Mouse (Mus musculus) C2C12 (cell line): ENCODE measurements around the gene Rai14. TPM values are rescaled to one million over a fixed set of nuclear protein-coding genes. Genes with fewer than 3 reads are reported as not detected.

Experiments used
- H3K27me3 ChIP-seq: one replicate; pipeline ENCODE4 v1.6.1; 2011; ENCODE audit not compliant: control insufficient read depth, insufficient read depth, insufficient read length
- H3K36me3 ChIP-seq: one replicate; pipeline ENCODE4 v1.6.1; 2011; ENCODE audit not compliant: control insufficient read depth, insufficient read depth
- H3K4me3 ChIP-seq: one replicate; pipeline ENCODE4 v1.5.1; 2011; ENCODE audit warnings: mild to moderate bottlenecking, control low read depth; ENCODE audit not compliant: poor library complexity, insufficient read depth, severe bottlenecking
- H3K79me2 ChIP-seq: one replicate; pipeline ENCODE4 v1.6.1; 2011; ENCODE audit not compliant: control insufficient read depth, insufficient read depth
- H3K79me3 ChIP-seq: one replicate; pipeline ENCODE4 v1.6.1; 2011; ENCODE audit warnings: low read depth, control low read depth
- H3ac ChIP-seq: one replicate; pipeline ENCODE3; 2011; ENCODE audit warnings: low read depth; ENCODE audit not compliant: control insufficient read depth, insufficient read length
- CEBPB ChIP-seq: IDR thresholded peaks from one replicate; pipeline ENCODE4 v1.6.1; 2011; ENCODE audit warnings: low read depth, mild to moderate bottlenecking, control low read depth, moderate library complexity
- CTCF ChIP-seq: IDR thresholded peaks from one replicate; pipeline ENCODE4 v1.5.1; 2011; ENCODE audit not compliant: control insufficient read depth, insufficient read depth, insufficient read length
- FOSL1 ChIP-seq: IDR thresholded peaks from one replicate; pipeline ENCODE4 v1.8.0; 2011; ENCODE audit warnings: mild to moderate bottlenecking, low read length; ENCODE audit not compliant: poor library complexity, insufficient read depth, severe bottlenecking
- MAX ChIP-seq: IDR thresholded peaks from one replicate; pipeline ENCODE4 v1.6.1; 2011; ENCODE audit warnings: mild to moderate bottlenecking, control low read depth
- MYOD1 ChIP-seq: IDR thresholded peaks from one replicate; pipeline ENCODE4 v1.6.1; 2011; ENCODE audit warnings: low read depth; ENCODE audit not compliant: control insufficient read depth, insufficient read length
- MYOG ChIP-seq: IDR thresholded peaks from one replicate; pipeline ENCODE4 v1.6.1; 2011; ENCODE audit not compliant: control insufficient read depth, insufficient read length; ENCODE audit errors: extremely low read depth
- USF1 ChIP-seq: IDR thresholded peaks from one replicate; pipeline ENCODE4 v1.6.1; 2011; ENCODE audit warnings: low read depth, mild to moderate bottlenecking, control low read depth, moderate library complexity
- polyA plus RNA-seq: library from polyadenylated mRNA; unstranded; fragments of >200 nt; fragmentation: generic; extraction: Trizol; gene quantifications from one replicate; pipeline ENCODE4 v1.2.1, GENCODE M21; 2012; ENCODE audit warnings: missing spikeins

The Rai14 gene
- polyA plus RNA-seq, 1 experiment, result 55.1 TPM

DNA sequence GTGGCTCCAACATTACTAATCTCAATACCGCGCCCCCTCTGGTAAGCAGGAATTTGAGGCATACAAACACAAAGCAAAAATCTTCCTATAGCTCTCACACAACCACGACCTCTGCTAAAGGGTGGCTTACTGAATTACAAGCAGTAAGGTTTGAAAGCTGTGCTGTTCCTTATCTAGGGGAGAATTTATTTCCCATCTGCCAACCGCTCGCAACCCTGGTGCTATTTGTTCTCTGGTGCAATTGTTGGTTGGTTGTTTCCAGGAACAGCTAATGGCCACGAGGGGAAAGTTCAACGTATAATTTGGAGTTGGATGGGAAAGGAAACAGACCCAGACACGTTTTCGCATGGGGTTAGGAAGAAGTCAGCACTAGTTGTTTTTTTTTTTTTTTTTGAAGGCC, 81.8 kb downstream of the Rai14 start:
- Histone ChIP-seq H3K4me3 (no peak overlapping the region), H3K36me3 (peaks cover 62% of the 10 kb centered on the region), H3ac (no peak overlapping the region), H3K79me3 (peaks cover 23% of the 10 kb centered on the region), H3K79me2 (peaks cover 63% of the 10 kb centered on the region), H3K27me3 (no peaks in the 10 kb centered on the region)
- no peak for TF ChIP-seq MYOG
- no peak for TF ChIP-seq USF1
- no peak for TF ChIP-seq CTCF
- no peak for TF ChIP-seq MYOD1
- no peak for TF ChIP-seq FOSL1
- no peak for TF ChIP-seq CEBPB
- TF ChIP-seq MAX, result no peak

DNA sequence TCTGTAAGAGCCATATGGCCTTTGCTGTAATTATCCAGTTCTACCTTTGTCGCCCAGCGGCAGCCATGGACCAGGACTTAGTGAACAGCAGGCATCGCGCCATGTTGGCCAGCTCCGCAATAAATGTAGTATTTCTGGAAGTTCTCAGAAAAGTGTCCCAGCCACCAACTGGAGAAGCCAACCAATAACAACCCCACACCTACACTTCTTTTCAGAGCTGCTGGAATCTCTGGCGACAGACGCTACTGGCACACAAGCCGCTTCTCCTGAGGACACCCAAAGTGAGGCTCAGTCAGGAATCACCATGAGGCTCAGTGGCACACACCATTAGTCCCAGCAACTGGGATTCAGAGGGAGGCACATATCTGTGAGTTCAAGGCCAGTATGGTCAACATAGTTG, 82.4 kb downstream of the Rai14 start:
- H3K27me3 ChIP-seq, result no peaks in the 10 kb centered on the region
- peaks cover 66% of the 10 kb centered on the region for H3K36me3 ChIP-seq
- peaks cover 19% of the 10 kb centered on the region for H3K79me3 ChIP-seq
- no peak overlapping the region for H3ac ChIP-seq
- TF ChIP-seq USF1 (no peak), CTCF (no peak), FOSL1 (no peak), MYOD1 (no peak), CEBPB (no peak), MAX (no peak), MYOG (no peak)
- peaks cover 63% of the 10 kb centered on the region for H3K79me2 ChIP-seq
- H3K4me3 ChIP-seq, result no peak overlapping the region

DNA sequence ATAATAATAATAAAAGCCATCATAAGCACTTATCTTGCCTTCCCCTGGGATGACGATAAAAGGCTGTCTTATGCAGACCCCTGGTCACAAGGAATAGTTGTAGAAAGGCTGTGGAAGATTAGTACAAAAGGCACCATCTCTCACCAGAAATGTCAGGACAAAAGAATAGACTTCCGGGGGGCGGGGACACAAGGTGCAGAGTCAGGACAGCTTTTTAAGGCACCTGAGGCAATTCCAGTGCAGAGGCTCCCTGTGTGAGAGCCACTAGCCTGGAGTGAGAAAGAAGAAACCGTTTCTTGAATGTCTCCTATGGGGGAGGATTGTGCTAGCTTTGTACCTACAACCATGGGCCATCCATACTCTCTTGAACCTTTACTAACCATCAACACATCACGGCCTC, 82.9 kb downstream of the Rai14 start:
- no peaks in the 10 kb centered on the region for H3K27me3 ChIP-seq
- peaks cover 60% of the 10 kb centered on the region for H3K79me2 ChIP-seq
- H3K36me3 ChIP-seq, result peaks cover 66% of the 10 kb centered on the region
- H3ac ChIP-seq, result no peak overlapping the region
- no peak overlapping the region for H3K4me3 ChIP-seq
- peaks cover 16% of the 10 kb centered on the region for H3K79me3 ChIP-seq
- TF ChIP-seq MYOG (no peak), CTCF (no peak), MYOD1 (no peak), FOSL1 (no peak), MAX (no peak), CEBPB (no peak), USF1 (no peak)

DNA sequence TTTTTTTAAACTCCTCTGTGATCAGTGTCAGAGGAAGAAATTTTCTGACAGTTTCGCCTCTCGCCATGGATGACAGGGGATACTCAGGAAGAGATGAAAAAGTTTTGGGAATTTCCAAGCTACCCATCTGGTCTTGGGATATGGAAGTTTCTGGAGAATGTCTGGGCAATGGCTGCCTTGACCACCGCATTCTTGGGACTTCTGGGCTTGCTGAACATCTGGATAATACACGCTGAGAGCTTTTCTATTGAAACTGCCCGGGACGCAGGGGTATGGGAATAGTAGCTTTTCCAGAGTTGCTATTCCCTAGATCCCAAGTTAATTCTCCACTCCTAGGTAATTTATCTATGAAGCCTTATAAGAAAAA, 85.5 kb downstream of the Rai14 start:
- no peak overlapping the region for H3ac ChIP-seq
- H3K27me3 ChIP-seq, result no peaks in the 10 kb centered on the region
- H3K4me3 ChIP-seq, result no peak overlapping the region
- TF ChIP-seq CTCF (no peak), MAX (no peak), USF1 (no peak), MYOD1 (no peak), MYOG (no peak), FOSL1 (no peak)
- peaks cover 80% of the 10 kb centered on the region for H3K36me3 ChIP-seq
- peaks cover 7% of the 10 kb centered on the region for H3K79me3 ChIP-seq
- H3K79me2 ChIP-seq, result peaks cover 50% of the 10 kb centered on the region

DNA sequence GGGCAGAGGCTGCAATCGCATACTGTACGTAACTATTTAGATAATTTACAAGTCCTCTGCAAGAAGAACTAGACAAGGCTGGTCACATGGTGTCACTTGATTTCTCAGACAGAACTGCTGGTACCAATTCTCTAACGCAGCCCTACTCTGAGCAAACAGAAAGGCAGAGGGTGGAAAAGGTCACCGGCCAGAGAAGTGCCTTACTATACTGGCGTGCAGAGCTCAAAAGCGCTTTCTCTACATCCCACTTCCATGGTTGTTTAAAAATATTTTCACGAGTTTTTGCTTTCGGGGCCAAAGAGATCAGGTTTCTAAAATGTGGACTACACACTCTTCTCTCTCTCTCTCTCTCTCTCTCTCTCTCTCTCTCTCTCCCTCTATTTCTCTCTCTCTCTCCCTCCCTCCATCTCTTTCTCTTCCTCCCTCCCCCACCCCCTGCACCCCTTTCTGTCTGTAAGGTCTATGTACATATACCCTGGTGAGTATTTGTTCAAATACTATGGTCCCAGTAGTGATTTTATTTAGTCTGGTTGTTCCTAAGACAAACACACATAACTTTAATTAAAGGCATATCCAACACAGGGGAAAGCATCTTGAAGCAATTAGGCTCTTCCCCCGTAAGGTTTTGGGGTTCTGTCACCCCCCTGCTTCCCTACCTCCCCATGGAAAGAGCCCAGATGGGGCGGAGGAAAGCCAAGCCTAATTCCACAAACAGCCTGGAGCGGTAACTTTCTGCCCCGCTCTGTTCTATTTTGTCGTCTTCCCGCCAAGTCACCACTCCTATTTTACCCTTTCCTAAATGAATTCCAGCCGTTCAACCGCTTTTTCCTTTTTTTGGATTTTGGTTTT, 86.1 kb downstream of the Rai14 start:
- Histone ChIP-seq H3K36me3 (peaks cover 85% of the 10 kb centered on the region), H3K79me3 (peaks cover 10% of the 10 kb centered on the region), H3K4me3 (no peak overlapping the region), H3K79me2 (peaks cover 50% of the 10 kb centered on the region), H3K27me3 (no peaks in the 10 kb centered on the region), H3ac (no peak overlapping the region)
- TF ChIP-seq FOSL1, result no peak
- no peak for TF ChIP-seq CEBPB
- no peak for TF ChIP-seq CTCF
- no peak for TF ChIP-seq MAX
- no peak for TF ChIP-seq USF1
- TF ChIP-seq MYOD1, result no peak
- TF ChIP-seq MYOG, result no peak
